Mouse (Mus musculus) right cerebral cortex, adult 18-20 months (tissue): ENCODE measurements around the gene Prss3.
"Not testable (repeated sequence)": the region's sequence is repeated elsewhere in the genome, so short reads cannot be mapped to it uniquely, and the experiment has no call there.

Source experiments
- DNase-seq: peaks from one replicate; pipeline ENCODE4 v3.0.0; 2022; ENCODE audit warnings: mixed read lengths

Prss3 gene

DNA sequence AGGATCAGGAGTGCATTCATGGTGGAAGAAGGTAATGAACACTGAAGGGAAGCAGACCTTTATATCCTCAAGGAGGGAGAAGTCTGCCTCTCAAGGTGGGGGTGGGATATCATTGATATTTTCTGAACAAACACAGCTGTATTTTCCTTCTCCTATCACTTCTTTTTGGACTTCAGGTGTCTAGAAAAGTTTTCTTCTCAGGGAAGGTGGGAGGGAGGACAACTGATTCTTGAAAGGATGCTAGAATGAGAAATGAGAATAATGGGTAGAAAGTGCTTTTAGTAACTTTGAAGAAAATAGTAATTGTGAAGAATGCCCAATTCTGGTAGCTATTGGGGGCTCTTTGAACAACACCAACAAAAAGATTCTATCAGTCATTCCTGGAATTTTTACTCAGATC, at the start of gene Prss3:
Gene Prss3, minus strand, starts transcription at position 101 of the 400 bp plus-strand sequence.
- DNase-seq: not testable (repeated sequence)

GRCm38 (mm10) chr6:41392056-41392455, 14.6 kb upstream of the Prss3 start, which contains the start of gene Gm5771:
TSS of gene Gm5771 (plus strand) at chr6:41392356.
- DNase-seq: not testable (repeated sequence)

- not testable (repeated sequence) for DNase-seq
Measured at GRCm38 (mm10) chr6:41391640-41392039, 14.2 kb upstream of the Prss3 start.

GRCm38 (mm10) chr6:41386781-41387180, 9.3 kb upstream of the Prss3 start:
- DNase-seq: no peak

- not testable (repeated sequence) for DNase-seq
Measured at GRCm38 (mm10) chr6:41373772-41374171, 3.7 kb downstream of the Prss3 start.

- no peak for DNase-seq
Measured at GRCm38 (mm10) chr6:41353932-41354331, 23.5 kb downstream of the Prss3 start, which contains the start of gene Try10. TSS of gene Try10 (plus strand) at chr6:41354105.
